Mouse (Mus musculus): ENCODE measurements around the gene Ddx46. TPM values are rescaled to one million over a fixed set of nuclear protein-coding genes. Genes with fewer than 3 reads are reported as not detected.
A peak's percentile ranks its signal among the peaks of the same experiment; 100 is the strongest.
"Not testable (repeated sequence)": the region's sequence is repeated elsewhere in the genome, so short reads cannot be mapped to it uniquely, and the experiment has no call there.

The Ddx46 gene
- polyA plus RNA-seq, 1 experiment from 2014 or later = 33.9 TPM

DNA sequence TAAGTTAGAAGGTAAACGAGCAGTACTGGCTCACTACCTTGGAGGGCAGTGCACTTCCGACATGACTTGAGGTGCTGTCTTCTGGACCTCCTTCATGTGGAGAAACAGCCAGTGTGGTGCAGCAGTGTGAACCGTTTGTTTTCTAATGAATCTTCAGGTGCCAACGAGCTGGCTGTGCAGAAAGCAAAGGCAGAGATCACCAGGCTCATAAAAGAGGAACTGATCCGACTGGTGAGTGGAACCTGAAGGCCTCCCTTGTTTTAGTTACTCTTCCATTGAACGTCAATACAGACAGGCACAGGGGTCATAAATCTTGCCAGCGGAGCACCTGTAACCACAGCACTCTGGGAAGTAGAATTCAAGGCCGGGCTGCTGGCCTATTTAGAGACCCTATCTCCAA lies 42.5 kb downstream of the Ddx46 start:
- 86% methylated on average over 8 of the region's 8 CpGs for WGBS
- Histone ChIP-seq H3K36me3 (ENCODE audit: control insufficient read depth, insufficient read depth, low read length) (peaks cover 33% of the 10 kb centered on the region), H3K27me3 (ENCODE audit: control insufficient read depth, insufficient read depth, low read depth, low read length) (no peaks in the 10 kb centered on the region), H3K4me2 (ENCODE audit: low read depth, low read length) (no peak overlapping the region), H3K9ac (ENCODE audit: low read length) (no peak overlapping the region), H3K4me1 (replicated peaks; ENCODE audit: control insufficient read depth, insufficient read depth, low read length) (no peaks in the 10 kb centered on the region; the same call in 1 of the 2 replicates), H3K27ac (ENCODE audit: low read length) (no peak overlapping the region), H3K4me3 (ENCODE audit: low read length) (no peak overlapping the region), H3K9me3 (ENCODE audit: control insufficient read depth, low read length) (no peaks in the 10 kb centered on the region)
- ATAC-seq (ENCODE audit: low read depth) = no peak

DNA sequence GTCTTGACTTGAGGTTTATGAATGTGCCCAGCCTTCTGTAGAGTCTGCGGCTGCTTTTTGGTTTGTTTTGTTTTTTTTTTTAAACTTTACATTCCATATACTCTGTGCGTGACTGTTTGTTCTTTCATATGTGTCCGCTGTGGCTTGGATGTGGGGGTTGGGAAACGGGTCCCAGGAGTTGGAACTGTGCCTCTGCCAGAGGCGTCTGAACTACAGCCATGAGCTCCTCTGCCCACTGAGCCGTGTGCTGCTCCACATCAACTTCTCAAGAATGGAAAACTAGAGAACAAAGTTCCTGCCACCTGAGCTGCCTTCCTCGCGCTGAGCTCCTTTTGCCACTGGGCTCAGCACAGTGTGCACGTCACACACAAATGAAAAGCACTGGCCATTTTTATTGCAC lies 47.4 kb downstream of the Ddx46 start:
- Histone ChIP-seq H3K9me3 (ENCODE audit: control insufficient read depth, low read length) (no peaks in the 10 kb centered on the region), H3K36me3 (ENCODE audit: control insufficient read depth, insufficient read depth, low read length) (peaks cover 18% of the 10 kb centered on the region)
- WGBS = 70% methylated on average over 9 of the region's 9 CpGs

GRCm38 (mm10) chr13:55683581-55683980 lies 48.8 kb downstream of the Ddx46 start:
- no peak overlapping the region for H3K4me2 ChIP-seq (ENCODE audit: low read depth, low read length)
- no peak overlapping the region for H3K4me3 ChIP-seq (ENCODE audit: low read length)
- WGBS = 84% methylated on average over 3 of the region's 3 CpGs
- no peak for ATAC-seq (ENCODE audit: low read depth)
- no peak overlapping the region for H3K9ac ChIP-seq (ENCODE audit: low read length)
- no peak overlapping the region for H3K27ac ChIP-seq (ENCODE audit: low read length)
- H3K36me3 ChIP-seq (ENCODE audit: control insufficient read depth, insufficient read depth, low read length) = peaks cover 7% of the 10 kb centered on the region
- H3K9me3 ChIP-seq (ENCODE audit: control insufficient read depth, low read length) = no peaks in the 10 kb centered on the region
- H3K4me1 ChIP-seq (replicated peaks; ENCODE audit: control insufficient read depth, insufficient read depth, low read length) = no peaks in the 10 kb centered on the region; the same call in 1 of the 2 replicates
- no peaks in the 10 kb centered on the region for H3K27me3 ChIP-seq (ENCODE audit: control insufficient read depth, insufficient read depth, low read depth, low read length)

More for the DNA sequence above, 47.4 kb downstream of the Ddx46 start:
- H3K27me3 ChIP-seq (ENCODE audit: control insufficient read depth, insufficient read depth, low read depth, low read length) = no peaks in the 10 kb centered on the region
- peak overlapping the region; percentile 81; the same call in 1 of the 2 replicates for H3K27ac ChIP-seq (ENCODE audit: low read length)
- no peak overlapping the region for H3K9ac ChIP-seq (ENCODE audit: low read length)
- H3K4me3 ChIP-seq (ENCODE audit: low read length) = no peak overlapping the region
- peak; percentile 92 for ATAC-seq (ENCODE audit: low read depth)
- H3K4me2 ChIP-seq (ENCODE audit: low read depth, low read length) = no peak overlapping the region
- H3K4me1 ChIP-seq (replicated peaks; ENCODE audit: control insufficient read depth, insufficient read depth, low read length) = no peaks in the 10 kb centered on the region; the same call in 1 of the 2 replicates

GRCm38 (mm10) chr13:55686107-55686633 lies 51.3 kb downstream of the Ddx46 start:
- H3K27ac ChIP-seq (ENCODE audit: low read length) = no peak overlapping the region
- H3K9ac ChIP-seq (ENCODE audit: low read length) = no peak overlapping the region
- H3K9me3 ChIP-seq (ENCODE audit: control insufficient read depth, low read length) = no peaks in the 10 kb centered on the region
- no peak for ATAC-seq (ENCODE audit: low read depth)
- WGBS = 72% methylated on average over 9 of the region's 9 CpGs
- no peak overlapping the region for H3K4me2 ChIP-seq (ENCODE audit: low read depth, low read length)
- no peak overlapping the region for H3K4me3 ChIP-seq (ENCODE audit: low read length)
- H3K36me3 ChIP-seq (ENCODE audit: control insufficient read depth, insufficient read depth, low read length) = no peaks in the 10 kb centered on the region
- H3K27me3 ChIP-seq (ENCODE audit: control insufficient read depth, insufficient read depth, low read depth, low read length) = no peaks in the 10 kb centered on the region
- no peaks in the 10 kb centered on the region; the same call in 1 of the 2 replicates for H3K4me1 ChIP-seq (replicated peaks; ENCODE audit: control insufficient read depth, insufficient read depth, low read length)

- H3K36me3 ChIP-seq (ENCODE audit: control insufficient read depth, insufficient read depth, low read length) = no peaks in the 10 kb centered on the region
- no peak overlapping the region for H3K9ac ChIP-seq (ENCODE audit: low read length)
- 33% methylated on average over 4 of the region's 4 CpGs for WGBS
- no peaks in the 10 kb centered on the region for H3K9me3 ChIP-seq (ENCODE audit: control insufficient read depth, low read length)
- no peak for ATAC-seq (ENCODE audit: low read depth)
- no peak overlapping the region for H3K27ac ChIP-seq (ENCODE audit: low read length)
- no peak overlapping the region for H3K4me3 ChIP-seq (ENCODE audit: low read length)
- H3K4me2 ChIP-seq (ENCODE audit: low read depth, low read length) = no peak overlapping the region
- no peaks in the 10 kb centered on the region for H3K4me1 ChIP-seq (replicated peaks; ENCODE audit: control insufficient read depth, insufficient read depth, low read length)
- no peaks in the 10 kb centered on the region for H3K27me3 ChIP-seq (ENCODE audit: control insufficient read depth, insufficient read depth, low read depth, low read length)
Observed at GRCm38 (mm10) chr13:55687927-55688602, 53.2 kb downstream of the Ddx46 start.

DNA sequence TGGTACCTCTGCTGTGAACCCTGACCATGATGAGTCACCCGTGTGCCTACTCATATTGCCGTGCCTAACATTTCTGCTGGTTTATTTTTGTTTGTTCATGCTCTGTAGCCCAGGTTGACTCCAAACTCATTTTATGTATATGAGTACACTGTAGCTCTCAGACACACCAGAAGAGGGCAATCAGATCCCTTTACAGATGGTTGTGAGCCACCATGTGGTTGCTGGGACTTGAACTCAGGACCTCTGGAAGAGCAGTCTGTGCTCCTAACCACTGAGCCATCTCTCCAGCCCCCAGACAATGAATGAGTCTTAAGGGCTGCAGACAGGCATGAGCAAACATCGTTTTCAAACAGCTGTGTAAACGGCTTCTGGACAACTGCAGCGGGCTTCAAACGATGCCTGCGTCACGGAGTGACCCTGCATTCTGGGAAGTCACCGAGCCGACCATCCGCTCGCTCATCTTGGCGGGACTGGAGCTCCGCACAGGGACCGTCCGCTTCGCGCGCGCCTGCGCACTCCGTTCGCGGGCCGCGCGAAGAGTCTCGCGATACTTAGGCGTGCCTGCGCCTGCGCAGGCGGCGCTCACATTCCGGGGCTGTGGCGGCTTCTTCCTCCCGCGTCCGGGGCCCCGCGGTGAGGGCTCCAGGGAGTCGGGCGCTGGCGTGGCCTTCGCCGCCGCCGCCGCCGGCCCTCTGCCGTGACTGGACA lies 57.9 kb downstream of the Ddx46 start, which contains the start of gene B230219D22Rik:
Gene B230219D22Rik (plus strand): TSS at position 590 of the 708 bp plus-strand sequence.
- peaks cover 13% of the 10 kb centered on the region for H3K4me1 ChIP-seq (replicated peaks; ENCODE audit: control insufficient read depth, insufficient read depth, low read length)
- H3K27ac ChIP-seq (ENCODE audit: low read length) = peak within 1 kb of the TSS; percentile 98
- H3K9me3 ChIP-seq (ENCODE audit: control insufficient read depth, low read length) = no peaks in the 10 kb centered on the region
- no peaks in the 10 kb centered on the region for H3K27me3 ChIP-seq (ENCODE audit: control insufficient read depth, insufficient read depth, low read depth, low read length)
- WGBS = under 1% methylated on average over 48 of the region's 51 CpGs
- peak within 1 kb of the TSS; percentile 99 for H3K4me3 ChIP-seq (ENCODE audit: low read length)
- ATAC-seq (ENCODE audit: low read depth) = peak; percentile 99
- no peaks in the 10 kb centered on the region for H3K36me3 ChIP-seq (ENCODE audit: control insufficient read depth, insufficient read depth, low read length)
- H3K4me2 ChIP-seq (ENCODE audit: low read depth, low read length) = peak within 1 kb of the TSS; percentile 75
- H3K9ac ChIP-seq (ENCODE audit: low read length) = peak within 1 kb of the TSS; percentile 100

GRCm38 (mm10) chr13:55693243-55693721 lies 58.5 kb downstream of the Ddx46 start:
- peak overlapping the region; percentile 75 for H3K4me2 ChIP-seq (ENCODE audit: low read depth, low read length)
- ATAC-seq (ENCODE audit: low read depth) = peak; percentile 76
- peaks cover 13% of the 10 kb centered on the region for H3K4me1 ChIP-seq (replicated peaks; ENCODE audit: control insufficient read depth, insufficient read depth, low read length)
- H3K36me3 ChIP-seq (ENCODE audit: control insufficient read depth, insufficient read depth, low read length) = no peaks in the 10 kb centered on the region
- H3K4me3 ChIP-seq (ENCODE audit: low read length) = peak overlapping the region; percentile 99
- H3K27me3 ChIP-seq (ENCODE audit: control insufficient read depth, insufficient read depth, low read depth, low read length) = no peaks in the 10 kb centered on the region
- WGBS = under 1% methylated on average over 44 of the region's 70 CpGs
- H3K9ac ChIP-seq (ENCODE audit: low read length) = peak overlapping the region; percentile 100
- H3K27ac ChIP-seq (ENCODE audit: low read length) = peak overlapping the region; percentile 98
- no peaks in the 10 kb centered on the region for H3K9me3 ChIP-seq (ENCODE audit: control insufficient read depth, low read length)

DNA sequence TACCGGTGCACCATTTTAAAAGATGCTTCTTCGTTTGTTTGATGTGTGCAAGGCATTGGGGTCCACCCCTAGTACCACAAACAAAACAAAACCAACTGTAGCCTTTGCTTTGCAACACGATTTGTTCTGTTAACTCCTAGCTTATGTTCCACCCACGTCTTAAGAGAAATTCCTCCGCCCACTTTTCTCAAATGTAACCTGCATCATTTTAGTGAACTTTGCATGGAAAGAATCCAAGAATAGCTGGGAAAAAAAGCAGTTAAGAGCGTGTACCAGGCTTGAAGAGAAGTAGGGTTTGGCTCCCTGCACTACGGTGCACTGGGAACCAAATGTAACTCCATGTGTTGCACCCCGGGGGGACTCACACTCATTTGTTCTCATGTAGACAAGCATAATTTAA lies 59.3 kb downstream of the Ddx46 start:
- H3K4me3 ChIP-seq (ENCODE audit: low read length) = peak overlapping the region; percentile 99
- peak overlapping the region; percentile 75 for H3K4me2 ChIP-seq (ENCODE audit: low read depth, low read length)
- peak overlapping the region; percentile 100 for H3K9ac ChIP-seq (ENCODE audit: low read length)
- 6% methylated on average over 8 of the region's 8 CpGs for WGBS
- no peak for ATAC-seq (ENCODE audit: low read depth)
- H3K4me1 ChIP-seq (replicated peaks; ENCODE audit: control insufficient read depth, insufficient read depth, low read length) = peaks cover 13% of the 10 kb centered on the region
- no peaks in the 10 kb centered on the region for H3K27me3 ChIP-seq (ENCODE audit: control insufficient read depth, insufficient read depth, low read depth, low read length)
- peak overlapping the region; percentile 98 for H3K27ac ChIP-seq (ENCODE audit: low read length)
- H3K9me3 ChIP-seq (ENCODE audit: control insufficient read depth, low read length) = no peaks in the 10 kb centered on the region
- H3K36me3 ChIP-seq (ENCODE audit: control insufficient read depth, insufficient read depth, low read length) = peaks cover 3% of the 10 kb centered on the region

DNA sequence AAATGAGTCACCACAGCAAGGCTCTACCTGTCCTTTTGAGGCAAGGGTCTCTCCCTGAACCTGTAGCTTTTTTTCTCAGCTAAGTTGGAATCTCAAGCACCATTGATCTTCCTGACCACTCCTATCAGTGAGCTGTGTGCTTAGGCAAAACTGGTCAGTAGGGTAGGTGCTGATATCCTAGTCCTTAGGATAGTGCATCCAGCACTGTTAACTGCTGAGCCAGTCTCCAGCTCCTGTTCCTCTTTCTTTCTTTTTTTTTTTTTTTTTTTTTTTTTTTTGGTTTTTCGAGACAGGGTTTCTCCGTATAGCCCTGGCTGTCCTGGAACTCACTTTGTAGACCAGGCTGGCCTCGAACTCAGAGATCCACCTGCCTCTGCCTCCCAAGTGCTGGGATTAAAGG lies 61.2 kb downstream of the Ddx46 start:
- peaks cover 20% of the 10 kb centered on the region for H3K36me3 ChIP-seq (ENCODE audit: control insufficient read depth, insufficient read depth, low read length)
- H3K27ac ChIP-seq (ENCODE audit: low read length); H3K4me3 ChIP-seq (ENCODE audit: low read length); H3K9me3 ChIP-seq (ENCODE audit: control insufficient read depth, low read length); H3K4me2 ChIP-seq (ENCODE audit: low read depth, low read length); H3K27me3 ChIP-seq (ENCODE audit: control insufficient read depth, insufficient read depth, low read depth, low read length); H3K9ac ChIP-seq (ENCODE audit: low read length); ATAC-seq (ENCODE audit: low read depth): not testable (repeated sequence)
- no CpG with 5 or more reads among the region's 3 CpGs for WGBS
- H3K4me1 ChIP-seq (replicated peaks; ENCODE audit: control insufficient read depth, insufficient read depth, low read length) = peaks cover 13% of the 10 kb centered on the region
